In the genomic region with DNA sequence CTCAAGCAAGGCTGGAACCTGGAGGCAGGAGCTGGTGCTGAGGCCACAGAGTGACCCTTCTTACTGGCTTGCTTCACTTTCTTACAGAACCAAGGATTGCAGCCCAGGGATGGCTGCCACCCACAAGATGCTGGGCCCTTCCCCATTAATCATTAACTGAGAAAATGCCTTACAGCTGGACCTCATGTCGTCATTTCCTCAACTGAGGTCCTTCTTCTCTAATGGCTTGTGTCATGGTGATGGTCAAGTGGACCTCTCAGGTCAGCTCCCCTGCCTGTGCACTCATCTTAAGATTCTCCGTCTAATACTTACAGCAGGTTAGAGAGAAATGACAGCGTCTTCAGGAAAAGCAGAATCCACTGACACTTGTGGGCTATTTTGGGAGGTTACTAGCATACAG, we compare ENCODE assay signal across 8 mouse cellular contexts. TPM values are rescaled to one million over a fixed set of nuclear protein-coding genes. Genes with fewer than 3 reads are reported as not detected.
DNase-seq lines count a peak whose midpoint lies in the region; ATAC-seq and TF ChIP-seq lines count a peak whose summit lies in the region.

No protein-coding gene starts in this region.

- no peak for TF ChIP-seq EP300 in liver, embryonic 14.5 days (IDR thresholded peaks at IDR 0.05; ENCODE audit: low read depth)

- H3K4me3 ChIP-seq in thymus, adult 2 months (ENCODE audit: control insufficient read depth, insufficient read depth, low read length) = peak overlapping the region; percentile 33
- H3K4me3 ChIP-seq in forebrain, embryonic 15.5 days = peak overlapping the region; percentile 49
- peak overlapping the region; percentile 93 to 98 for H3K4me3 ChIP-seq in liver, embryonic 14.5 days (ENCODE audit: insufficient read depth in 1 of 2, low read depth in 2 of 2, low read length in 2 of 2)

- TF ChIP-seq POLR2A in thymus, adult 2 months (IDR thresholded peaks at IDR 0.05; ENCODE audit: control insufficient read depth, extremely low read depth, insufficient read depth, low read length, poor library complexity) = no peak

- no peaks in the 10 kb centered on the region for H3K27me3 ChIP-seq in thymus, adult 2 months (ENCODE audit: control insufficient read depth, insufficient read depth, low read length)
- no peaks in the 10 kb centered on the region for H3K27me3 ChIP-seq in forebrain, embryonic 15.5 days
- no peaks in the 10 kb centered on the region for H3K27me3 ChIP-seq in liver, embryonic 14.5 days (ENCODE audit: control insufficient read depth, insufficient read depth, low read length)

- peaks cover 9% of the 10 kb centered on the region for H3K36me3 ChIP-seq in thymus, adult 2 months (ENCODE audit: control insufficient read depth, insufficient read depth, low read length)
- H3K36me3 ChIP-seq in forebrain, embryonic 15.5 days = no peaks in the 10 kb centered on the region; the same call in 1 of the 2 replicates
- H3K36me3 ChIP-seq in liver, embryonic 14.5 days (replicated peaks; ENCODE audit: control insufficient read depth, insufficient read depth, low read depth) = peaks cover 42% of the 10 kb centered on the region

- WGBS in thymus, adult 2 months = 49% methylated on average over 3 of the region's 3 CpGs
- 39% methylated on average over 3 of the region's 3 CpGs for WGBS in forebrain, embryonic 15.5 days
- 21% methylated on average over 3 of the region's 3 CpGs for WGBS in liver, embryonic 14.5 days (ENCODE audit: insufficient replicate concordance)

- H3K27ac ChIP-seq in thymus, adult 2 months (ENCODE audit: control insufficient read depth, insufficient read depth, low read length) = no peak overlapping the region
- no peak overlapping the region for H3K27ac ChIP-seq in forebrain, embryonic 15.5 days (replicated peaks)
- peak overlapping the region; percentile 84 for H3K27ac ChIP-seq in liver, embryonic 14.5 days

- peak overlapping the region; percentile 68 for H3K4me2 ChIP-seq in forebrain, embryonic 15.5 days (replicated peaks)
- H3K4me2 ChIP-seq in liver, embryonic 14.5 days (ENCODE audit: low read depth) = peak overlapping the region; percentile 87

- peaks cover 8% of the 10 kb centered on the region for H3K4me1 ChIP-seq in thymus, adult 2 months (replicated peaks; ENCODE audit: control insufficient read depth, insufficient read depth, low read length)
- H3K4me1 ChIP-seq in forebrain, embryonic 15.5 days = peaks cover 17% of the 10 kb centered on the region
- peaks cover 7 to 13% of the 10 kb centered on the region in 2 experiments for H3K4me1 ChIP-seq in liver, embryonic 14.5 days (replicated peaks; ENCODE audit: control insufficient read depth in 2 of 2, insufficient read depth in 2 of 2, low read length in 1 of 2)

- no peaks in the 10 kb centered on the region for H3K9me3 ChIP-seq in forebrain, embryonic 15.5 days
- H3K9me3 ChIP-seq in liver, embryonic 14.5 days (ENCODE audit: control insufficient read depth, low read length) = no peaks in the 10 kb centered on the region

- peak overlapping the region; percentile 28; the same call in 1 of the 2 replicates for H3K9ac ChIP-seq in forebrain, embryonic 15.5 days (replicated peaks)
- H3K9ac ChIP-seq in liver, embryonic 14.5 days (replicated peaks) = peak overlapping the region; percentile 97

- no peak for DNase-seq in thymus, adult 2 months
- DNase-seq in thymus, postnatal 36 days = no peak
- peak in 1 of 3 experiments; percentile 11 for DNase-seq in liver, embryonic 14.5 days (ENCODE audit: low read depth in 3 of 3, low spot score in 3 of 3)
- no peak for DNase-seq in layer of hippocampus, adult 11-12 months (ENCODE audit: low spot score)
- DNase-seq in thymus, adult 18-20 months = no peak
- DNase-seq in urinary bladder, postnatal 10 days (ENCODE audit: low spot score) = no peak
- no peak for DNase-seq in right cerebral cortex, adult 2 months (ENCODE audit: low spot score in 2 of 2)

- no peak for ATAC-seq in forebrain, embryonic 15.5 days (replicated peaks)
- ATAC-seq in liver, embryonic 14.5 days (ENCODE audit: insufficient read depth) = no peak

- TF ChIP-seq CTCF in thymus, adult 2 months (IDR thresholded peaks at IDR 0.05; ENCODE audit: borderline replicate concordance, control insufficient read depth, extremely low read depth, insufficient read depth, low read length, poor library complexity) = no peak
- TF ChIP-seq CTCF in liver, embryonic 14.5 days (IDR thresholded peaks at IDR 0.05; ENCODE audit: low read depth) = no peak

RNA-seq across cellular contexts. Expression of a gene that starts 0.9 kb away (rescaled TPM):
- polyA plus RNA-seq in thymus, adult 2 months (2012; rRNA removed) = 15.5 and 21.6 TPM in 2 replicates
- 17.7 and 22.4 TPM in 2 replicates for polyA plus RNA-seq in forebrain, embryonic 15.5 days (2015; fragmentation: Nextera tagmentation; extraction: Ambion mirVana)
- 35.3 and 42.5 TPM in 2 replicates for polyA plus RNA-seq in liver, embryonic 14.5 days (2012; rRNA removed)
- 46.2 and 51.4 TPM in 2 replicates for polyA plus RNA-seq in liver, embryonic 14.5 days (2014; fragmentation: Nextera tagmentation; extraction: Ambion mirVana)

RNA-seq across cellular contexts. Expression of a gene that starts 32.9 kb away (rescaled TPM):
- polyA plus RNA-seq in thymus, adult 2 months (2012; rRNA removed) = 17.6 and 18.1 TPM in 2 replicates
- 20.4 and 22.5 TPM in 2 replicates for polyA plus RNA-seq in forebrain, embryonic 15.5 days (2015; fragmentation: Nextera tagmentation; extraction: Ambion mirVana)
- 20.2 and 24.4 TPM in 2 replicates for polyA plus RNA-seq in liver, embryonic 14.5 days (2012; rRNA removed)
- polyA plus RNA-seq in liver, embryonic 14.5 days (2014; fragmentation: Nextera tagmentation; extraction: Ambion mirVana) = 33.4 and 37.1 TPM in 2 replicates

RNA-seq across cellular contexts. Expression of a gene that starts 49.8 kb away (rescaled TPM):
- 95.3 and 143 TPM in 2 replicates for polyA plus RNA-seq in thymus, adult 2 months (2012; rRNA removed)
- 1.8 and 2.6 TPM in 2 replicates for polyA plus RNA-seq in forebrain, embryonic 15.5 days (2015; fragmentation: Nextera tagmentation; extraction: Ambion mirVana)
- polyA plus RNA-seq in liver, embryonic 14.5 days (2012; rRNA removed) = 11.7 and 16.3 TPM in 2 replicates
- polyA plus RNA-seq in liver, embryonic 14.5 days (2014; fragmentation: Nextera tagmentation; extraction: Ambion mirVana) = 27.4 and 40.5 TPM in 2 replicates

Comparison
In these comparisons a context has a peak if more than half of its experiments do, and no peak if none do; other contexts are left out.
1. H3K4me3 ChIP-seq: peak in every context shown above with its lines; median percentile 96 in liver, embryonic 14.5 days; 49 in forebrain, embryonic 15.5 days; 33 in thymus, adult 2 months.